Mouse (Mus musculus) ovary, adult 18-20 months (tissue): ENCODE measurements around the gene Nupr1.
"Not testable (repeated sequence)": the region's sequence is repeated elsewhere in the genome, so short reads cannot be mapped to it uniquely, and the experiment has no call there.

Experiments
- DNase-seq: peaks from one replicate; pipeline ENCODE4 v3.0.0; 2022; ENCODE audit warnings: low spot score, mixed read lengths

Nupr1 gene

GRCm38 (mm10) chr7:126643244-126643617 is 12.6 kb upstream of the Nupr1 start:
- DNase-seq, result not testable (repeated sequence)

- DNase-seq, result no peak
Measured at GRCm38 (mm10) chr7:126642545-126643243, 12.0 kb upstream of the Nupr1 start.

- no peak for DNase-seq
Measured at GRCm38 (mm10) chr7:126636733-126637520, 6.3 kb upstream of the Nupr1 start.

- DNase-seq, result no peak
Measured at GRCm38 (mm10) chr7:126635375-126635774, 4.7 kb upstream of the Nupr1 start.

- DNase-seq, result no peak
Measured at GRCm38 (mm10) chr7:126632478-126632877, 1.8 kb upstream of the Nupr1 start.

GRCm38 (mm10) chr7:126629915-126630314 is 746 bp downstream of the Nupr1 start:
- no peak for DNase-seq

GRCm38 (mm10) chr7:126628111-126628510 is 2.5 kb downstream of the Nupr1 start:
- DNase-seq, result peak; percentile 79

- no peak for DNase-seq
Measured at GRCm38 (mm10) chr7:126625807-126626600, 4.7 kb downstream of the Nupr1 start.

- peak; percentile 85 for DNase-seq
Measured at GRCm38 (mm10) chr7:126625369-126625768, 5.3 kb downstream of the Nupr1 start.

- DNase-seq, result no peak
Measured at GRCm38 (mm10) chr7:126624774-126625173, 5.9 kb downstream of the Nupr1 start.

GRCm38 (mm10) chr7:126623381-126623780 is 7.3 kb downstream of the Nupr1 start:
- no peak for DNase-seq

GRCm38 (mm10) chr7:126621452-126622359 is 9.0 kb downstream of the Nupr1 start:
- no peak for DNase-seq

GRCm38 (mm10) chr7:126619559-126620275 is 10.9 kb downstream of the Nupr1 start:
- no peak for DNase-seq

- no peak for DNase-seq
Measured at GRCm38 (mm10) chr7:126616707-126617106, 14.0 kb downstream of the Nupr1 start.

- no peak for DNase-seq
Measured at GRCm38 (mm10) chr7:126612736-126613135, 17.9 kb downstream of the Nupr1 start.

GRCm38 (mm10) chr7:126607796-126608195 is 22.9 kb downstream of the Nupr1 start:
- no peak for DNase-seq

GRCm38 (mm10) chr7:126607064-126607463 is 23.6 kb downstream of the Nupr1 start:
- DNase-seq, result no peak

GRCm38 (mm10) chr7:126606611-126607010 is 24.1 kb downstream of the Nupr1 start:
- DNase-seq, result no peak

GRCm38 (mm10) chr7:126602650-126603049 is 28.0 kb downstream of the Nupr1 start:
- no peak for DNase-seq

GRCm38 (mm10) chr7:126601896-126602295 is 28.8 kb downstream of the Nupr1 start:
- DNase-seq, result no peak

GRCm38 (mm10) chr7:126598919-126599318 is 31.7 kb downstream of the Nupr1 start:
- no peak for DNase-seq
